Mouse (Mus musculus) heart, adult 2 months (tissue): ENCODE data around the gene Tctex1d2.

Source experiments
- CTCF ChIP-seq: fragments of 200-600 bp; IDR thresholded peaks from 2 replicates; pipeline ENCODE4 v1.8.1; 2022; ENCODE audit warnings: antibody characterized with exemption, mild to moderate bottlenecking, moderate library complexity
- POLR2A ChIP-seq: fragments of 200-500 bp; IDR thresholded peaks from 2 replicates; pipeline ENCODE4 v1.6.1; 2011; ENCODE audit warnings: mild to moderate bottlenecking, low read depth, low read length, control low read depth; ENCODE audit not compliant: insufficient read depth

- TF ChIP-seq CTCF (0 out of 2 replicates have a peak, but pooled peaks have one; percentile 9), POLR2A (no peak)
These were observed 45.4 kb downstream of the Tctex1d2 start for GRCm38 (mm10) chr16:32464908-32465307.
